Mouse (Mus musculus) embryo, embryonic 10 days (tissue): ENCODE data around the gene Gipr.

Experiments
- DNase-seq: peaks from one replicate; pipeline ENCODE4 v3.0.0-alpha.2; 2015; ENCODE audit warnings: low spot score

Gipr gene

GRCm38 (mm10) chr7:19165656-19166423, at the start of gene Gipr:
Gene Gipr (minus strand): TSS chr7:19166127.
- no peak for DNase-seq

DNA sequence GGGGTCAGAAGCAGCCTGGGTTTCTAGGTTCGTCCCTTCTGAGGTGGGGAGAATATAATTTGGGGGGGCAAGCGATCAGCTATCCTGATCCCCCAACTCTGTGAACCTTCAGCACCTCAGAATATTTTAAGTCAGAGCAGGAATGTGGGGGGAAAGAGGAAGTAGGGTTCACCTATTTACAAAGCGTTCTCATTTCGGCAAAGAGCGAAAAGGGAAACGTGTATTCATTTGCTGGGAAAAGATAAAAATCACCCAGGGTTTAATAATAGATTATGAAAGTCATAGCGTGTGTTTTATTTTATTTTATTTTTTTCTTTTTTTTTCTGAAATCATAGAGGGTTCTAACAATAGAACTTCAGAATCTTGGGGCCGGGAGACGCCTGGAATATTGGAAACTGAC, 49.0 kb upstream of the Gipr start:
- no peak for DNase-seq

DNA sequence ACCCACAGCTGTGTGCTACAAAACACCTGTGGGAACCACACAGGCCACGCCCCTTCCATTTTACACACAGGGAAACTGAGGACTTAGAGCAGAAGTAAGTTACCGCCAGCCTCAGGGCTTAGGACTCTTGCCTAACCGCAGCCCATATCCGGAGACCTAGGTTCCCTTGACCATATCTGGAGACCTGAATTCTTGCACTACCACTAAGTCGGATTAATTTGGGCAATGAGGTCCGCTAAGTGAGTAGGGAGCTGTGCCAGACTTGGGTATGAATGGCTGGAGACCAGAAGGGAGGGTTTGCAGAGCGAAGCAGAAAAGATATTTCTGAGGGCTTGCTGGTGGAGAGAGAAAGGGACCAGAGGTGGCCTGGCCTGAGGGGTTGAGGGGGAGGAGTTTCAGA, 48.4 kb upstream of the Gipr start:
- DNase-seq: no peak

DNA sequence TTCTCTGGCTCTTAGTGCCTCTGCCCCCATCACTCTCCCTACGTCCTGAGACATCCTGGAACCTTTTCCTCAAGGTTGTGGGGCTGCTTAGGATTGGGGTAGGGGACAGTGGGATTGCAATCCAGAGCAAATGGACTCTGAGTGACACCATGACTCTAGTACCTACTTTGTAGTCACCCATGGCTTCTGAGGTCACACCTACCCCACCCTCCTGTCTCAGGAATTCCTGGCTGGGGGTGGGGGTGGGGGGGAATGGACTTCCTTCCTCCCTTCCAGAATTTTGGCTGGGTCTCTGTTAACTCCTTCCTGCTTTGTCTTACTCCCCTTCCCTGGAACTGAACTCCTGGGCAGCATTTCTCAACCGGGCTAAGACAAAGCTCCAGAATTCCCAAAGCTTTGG, 47.5 kb upstream of the Gipr start:
- no peak for DNase-seq

- peak; percentile 47 for DNase-seq
Observed at GRCm38 (mm10) chr7:19211996-19212755, 46.2 kb upstream of the Gipr start, which contains the start of gene Gpr4. Gene Gpr4 (plus strand): TSS chr7:19212538.

DNA sequence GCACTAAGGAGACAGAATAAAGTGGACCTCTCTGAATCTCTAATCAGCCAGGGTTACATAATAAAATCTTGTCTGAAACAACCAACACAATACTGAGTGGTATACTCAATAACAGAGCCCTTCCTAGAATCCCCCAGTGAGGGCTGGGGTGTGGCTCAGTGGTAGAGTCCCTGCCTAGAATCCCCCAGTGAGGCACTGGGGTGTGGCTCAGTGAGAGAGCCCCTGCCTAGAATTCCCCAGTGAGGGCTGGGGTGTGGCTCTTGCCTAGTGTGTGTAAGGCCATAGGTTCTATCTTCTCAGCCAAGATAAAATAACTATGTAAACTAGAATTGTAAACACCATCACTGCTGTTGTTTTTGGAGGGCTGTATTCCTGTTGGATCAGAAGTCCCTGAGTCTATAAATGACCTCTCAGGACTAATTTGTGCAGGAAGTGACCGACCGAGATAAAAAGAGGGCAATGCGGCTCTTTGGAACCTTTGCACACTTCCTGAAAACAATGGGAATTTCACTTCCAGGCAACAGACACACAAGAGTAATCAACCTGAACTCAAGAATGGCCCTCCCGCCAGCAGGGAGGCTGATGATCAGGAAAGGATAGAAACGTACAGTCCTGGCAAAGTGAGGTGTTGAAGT, 45.2 kb upstream of the Gipr start:
- DNase-seq: no peak

DNA sequence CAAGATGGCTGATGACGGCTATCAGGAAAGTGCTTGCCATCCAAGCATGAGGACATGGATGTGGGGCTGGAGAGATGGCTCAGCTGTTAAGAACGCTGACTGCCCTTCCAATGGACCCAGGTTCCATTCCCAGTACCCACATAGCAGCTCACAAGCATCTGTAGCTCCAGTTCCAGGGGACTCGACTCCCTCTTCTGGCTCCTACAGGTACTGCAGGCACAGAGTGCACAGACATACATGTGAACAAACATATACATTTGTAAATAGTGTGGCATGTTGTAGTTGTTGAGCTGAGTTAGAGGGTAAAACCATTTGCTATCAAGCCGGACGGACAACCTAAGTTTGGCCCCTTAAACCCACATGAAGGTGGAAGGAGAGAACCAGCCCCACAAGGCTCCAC, 44.1 kb upstream of the Gipr start:
- DNase-seq: no peak

- no peak for DNase-seq
Observed at GRCm38 (mm10) chr7:19209494-19209893, 43.6 kb upstream of the Gipr start.

- DNase-seq: peak; percentile 67
Observed at GRCm38 (mm10) chr7:19208944-19209472, 43.1 kb upstream of the Gipr start.

GRCm38 (mm10) chr7:19208201-19208910, 42.4 kb upstream of the Gipr start:
- no peak for DNase-seq

DNA sequence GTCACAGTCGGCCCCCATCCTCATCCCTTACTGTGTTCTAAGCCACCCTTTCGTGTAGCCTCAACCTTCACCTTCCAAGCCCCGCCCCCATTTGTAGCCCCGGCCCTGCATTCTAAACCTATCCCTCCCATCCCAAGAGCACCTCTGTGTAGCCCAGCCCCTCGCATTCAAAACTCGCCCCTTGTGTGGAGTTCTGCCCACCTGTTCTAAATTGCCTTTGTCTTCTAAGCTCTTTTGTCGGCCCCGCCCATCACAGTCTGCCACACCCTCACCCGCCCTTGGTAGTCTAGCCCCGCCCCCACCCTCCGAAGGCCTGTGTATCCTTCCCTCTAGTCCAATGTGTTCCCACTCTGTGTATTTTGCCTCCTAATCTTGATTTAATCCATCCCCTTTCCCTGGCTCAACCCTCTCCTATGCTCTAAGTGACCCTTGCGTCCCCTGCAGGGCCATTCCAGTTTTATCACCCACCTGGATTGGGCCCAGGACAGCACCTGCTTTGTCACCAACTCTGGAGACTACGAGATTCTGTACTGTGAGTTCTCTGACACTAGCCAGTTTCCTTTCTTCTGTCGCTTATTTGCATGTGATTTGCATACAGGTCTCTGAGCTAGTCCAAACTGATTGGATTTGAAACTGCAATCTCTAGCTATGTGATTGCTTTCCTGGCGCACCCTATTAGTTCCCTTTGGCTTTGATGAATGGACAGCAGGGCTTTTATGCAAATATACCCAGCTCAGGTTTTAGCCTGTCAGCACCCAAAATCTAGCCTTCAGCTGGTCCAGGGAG, 36.3 kb upstream of the Gipr start:
- DNase-seq: no peak

DNA sequence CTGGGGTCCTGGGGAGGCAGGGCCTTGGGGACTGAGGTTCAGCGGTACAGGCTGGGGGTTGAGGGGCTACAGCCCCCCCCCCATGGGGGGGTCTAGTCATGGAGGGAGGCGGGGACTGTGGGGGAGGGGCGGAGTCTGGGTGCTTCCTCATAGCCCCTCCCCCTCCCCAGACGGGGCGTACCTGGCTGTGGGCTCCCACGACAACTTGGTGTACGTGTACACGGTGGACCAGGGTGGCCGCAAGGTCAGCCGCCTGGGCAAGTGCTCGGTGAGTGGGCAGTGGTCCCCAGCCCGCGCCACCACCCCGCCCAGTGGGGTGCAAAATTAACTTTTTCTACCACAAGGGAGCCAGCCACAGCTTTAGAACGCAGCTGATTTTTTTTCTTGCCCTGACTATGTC, 35.7 kb upstream of the Gipr start:
- no peak for DNase-seq

DNA sequence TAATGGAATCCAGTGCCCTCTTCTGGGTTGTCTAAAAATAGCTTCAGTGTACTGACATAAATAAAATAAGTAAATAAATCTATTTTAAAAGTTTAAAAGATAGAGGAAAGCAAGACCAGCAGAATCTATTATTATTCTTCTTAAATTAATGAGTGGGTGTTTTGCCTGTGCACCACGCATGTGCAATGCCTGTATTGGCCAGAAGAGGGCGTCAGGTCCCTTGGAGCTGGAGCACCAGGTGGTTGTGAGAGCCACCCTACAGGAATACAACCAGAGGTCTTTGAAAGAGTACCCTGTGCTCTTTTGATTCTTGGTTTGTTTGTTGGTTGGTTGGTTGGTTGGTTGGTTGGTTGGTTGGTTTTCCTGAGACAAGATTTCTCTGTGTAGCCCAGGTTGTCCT, 32.1 kb upstream of the Gipr start:
- peak; percentile 33 for DNase-seq

GRCm38 (mm10) chr7:19196676-19197075, 30.7 kb upstream of the Gipr start:
- peak; percentile 35 for DNase-seq

DNA sequence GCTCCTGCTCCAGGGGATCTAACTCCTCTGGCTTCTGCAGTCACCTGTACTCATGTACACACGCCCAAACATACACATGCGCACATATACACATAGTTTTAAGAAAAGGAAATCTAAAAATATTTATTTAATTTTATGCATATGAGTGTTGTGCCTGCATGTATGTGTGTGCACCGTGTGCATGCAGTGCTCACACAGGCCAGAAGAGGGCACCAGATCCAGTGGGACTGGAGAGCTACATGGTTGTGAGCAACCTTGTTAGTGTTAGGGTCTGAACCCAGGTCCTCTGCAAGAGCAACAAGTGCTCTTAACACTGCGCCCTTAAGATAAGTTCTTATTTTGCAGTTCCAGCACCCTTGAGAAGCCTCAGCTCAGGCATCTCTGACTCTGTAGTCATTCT, 28.7 kb upstream of the Gipr start:
- DNase-seq: no peak

DNA sequence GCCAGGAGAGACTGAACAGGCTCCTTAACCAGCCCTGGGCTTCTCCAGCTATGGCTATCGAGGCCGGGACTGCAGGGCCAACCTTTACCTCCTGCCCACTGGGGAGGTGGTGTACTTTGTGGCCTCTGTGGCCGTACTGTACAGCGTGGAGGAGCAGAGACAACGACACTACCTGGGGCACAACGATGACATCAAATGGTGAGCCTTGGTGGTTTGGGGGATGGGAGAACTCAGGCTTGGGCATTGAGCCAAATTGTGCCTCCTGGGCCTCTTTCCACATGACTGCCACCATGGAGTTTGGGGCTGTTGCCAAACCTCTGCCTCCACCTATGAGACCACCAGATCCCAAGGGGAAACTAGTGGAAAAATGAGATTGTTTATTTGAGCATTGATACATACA, 18.8 kb upstream of the Gipr start:
- DNase-seq: no peak

- DNase-seq: no peak
Observed at GRCm38 (mm10) chr7:19184250-19184649, 18.3 kb upstream of the Gipr start.

GRCm38 (mm10) chr7:19180862-19181429, 15.0 kb upstream of the Gipr start:
- peak; percentile 56 for DNase-seq

- no peak for DNase-seq
Observed at GRCm38 (mm10) chr7:19179936-19180335, 14.0 kb upstream of the Gipr start.

DNA sequence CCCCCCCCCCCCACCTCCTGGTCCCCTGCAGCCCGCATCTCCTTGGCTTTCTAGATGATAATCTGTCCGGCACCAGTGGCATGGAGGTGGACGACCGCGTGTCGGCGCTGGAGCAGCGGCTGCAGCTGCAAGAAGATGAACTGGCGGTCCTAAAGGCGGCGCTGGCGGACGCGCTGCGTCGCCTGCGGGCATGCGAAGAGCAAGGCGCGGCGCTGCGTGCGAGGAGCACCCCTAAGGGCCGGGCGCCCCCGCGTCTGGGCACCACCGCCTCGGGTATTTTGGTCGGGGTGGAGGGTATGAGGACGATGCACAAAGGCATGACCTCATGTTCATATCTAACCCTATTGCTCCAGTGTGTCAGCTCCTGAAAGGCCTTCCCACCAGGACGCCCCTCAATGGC, 13.2 kb upstream of the Gipr start:
- peak; percentile 90 for DNase-seq
